In the genomic region with DNA sequence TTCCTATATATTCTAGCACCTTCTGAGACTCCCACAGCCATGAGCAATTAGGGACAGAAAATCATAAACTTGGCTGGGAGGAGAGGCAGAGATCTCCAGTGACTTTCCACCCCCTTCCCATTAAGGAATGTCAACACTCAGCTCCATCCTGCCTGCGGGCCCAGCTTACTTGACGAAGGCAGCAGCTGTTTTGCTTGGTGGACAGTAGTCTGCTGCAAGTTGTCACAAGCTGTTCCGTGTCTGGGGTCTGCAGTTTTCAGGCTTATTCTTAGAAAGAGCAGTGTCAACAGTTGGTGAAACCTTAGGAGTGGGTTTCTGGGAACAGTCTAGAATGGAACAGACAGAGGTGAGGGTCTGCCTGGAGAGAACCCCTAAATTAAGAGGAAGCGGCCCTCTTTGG, we compare ENCODE assay signal across 12 mouse cellular contexts.
DNase-seq lines count a peak whose midpoint lies in the region; ATAC-seq and TF ChIP-seq lines count a peak whose summit lies in the region.
"Had no signal": no experiment of that assay in that cellular context is flagged by ENCODE, and none has a peak within 500 bp of the region (broad histone marks: within the 10 kb centered on the region; RNA-seq: fewer than 3 reads in every experiment).

No protein-coding gene starts in this region.

- intact Hi-C loops in heart, postnatal 14 days (cut with DNase I), result no loop called here

- peak; percentile 88 for DNase-seq in heart, adult 11 months
- no peak for DNase-seq in heart, postnatal 14 days
- peak; percentile 56 for DNase-seq in kidney, postnatal 14 days
- DNase-seq in kidney, postnatal 36 days, result no peak
- DNase-seq in spleen, adult 2 months (ENCODE audit: low read depth in 1 of 2, low spot score in 2 of 2), result no peak
- DNase-seq in spleen, adult 12 weeks (ENCODE audit: low spot score), result no peak
- DNase-seq in right cerebral cortex, postnatal 10 days (ENCODE audit: low spot score in 2 of 2), result no peak
- DNase-seq: cerebellum, adult 2 months; gastrocnemius, postnatal 36 days; liver, embryonic 13.5 days had no signal

- peak overlapping the region; percentile 43 for H3K27ac ChIP-seq in spleen, adult 2 months (ENCODE audit: insufficient read depth, low read length)

- H3K36me3 ChIP-seq in spleen, adult 2 months (ENCODE audit: control insufficient read depth, insufficient read depth, low read length), result no peaks in the 10 kb centered on the region
- H3K36me3 ChIP-seq: liver, embryonic 13.5 days had no signal

- no peak for TF ChIP-seq POLR2A in spleen, adult 2 months (IDR thresholded peaks at IDR 0.05; ENCODE audit: low read depth, low read length)

- peaks cover 70% of the 10 kb centered on the region; the same call in 1 of the 2 replicates for H3K4me1 ChIP-seq in spleen, adult 2 months (ENCODE audit: control insufficient read depth, insufficient read depth, insufficient read length)

- no peak for TF ChIP-seq CTCF in spleen, adult 2 months (IDR thresholded peaks at IDR 0.05; ENCODE audit: extremely low read depth, insufficient read depth, insufficient read length, insufficient replicate concordance)

- WGBS in spleen, adult 2 months, result 81% methylated on average over 4 of the region's 4 CpGs

- ATAC-seq in cerebellum, adult (ENCODE audit: insufficient number of reproducible peaks, low FRiP score, low TSS enrichment), result no peak
- ATAC-seq: hindbrain, postnatal 0 days had no signal

- H3K4me3 ChIP-seq in spleen, adult 2 months (ENCODE audit: extremely low read depth, insufficient read depth, insufficient read length), result no peak overlapping the region
- H3K4me3 ChIP-seq: liver, embryonic 13.5 days had no signal

- H3K27me3 ChIP-seq in spleen, adult 2 months (ENCODE audit: control insufficient read depth, insufficient read depth, low read length), result no peaks in the 10 kb centered on the region
- H3K27me3 ChIP-seq: liver, embryonic 13.5 days had no signal

Comparison
In these comparisons a context has a peak if more than half of its experiments do, and no peak if none do; other contexts are left out.
1. DNase-seq: peak in heart, adult 11 months (single experiment) and kidney, postnatal 14 days (single experiment); none in heart, postnatal 14 days (0 of 2), kidney, postnatal 36 days (0 of 2), spleen, adult 2 months (0 of 2), spleen, adult 12 weeks (single experiment) and right cerebral cortex, postnatal 10 days (0 of 2).